Mouse (Mus musculus): ENCODE results near the gene Gpd2. TPM values are rescaled to one million over a fixed set of nuclear protein-coding genes. Genes with fewer than 3 reads are reported as not detected.

Gpd2 gene
- polyA plus RNA-seq, 1 experiment from 2014 or later: 32.7 TPM

- ATAC-seq (ENCODE audit: insufficient read depth, low FRiP score, low read depth): no peak
- Histone ChIP-seq H3K36me3 (no peaks in the 10 kb centered on the region), H3K27ac (no peak overlapping the region), H3K4me3 (replicated peaks) (no peak overlapping the region), H3K9me3 (no peaks in the 10 kb centered on the region), H3K4me1 (no peaks in the 10 kb centered on the region), H3K4me2 (no peak overlapping the region), H3K9ac (no peak overlapping the region), H3K27me3 (replicated peaks) (no peaks in the 10 kb centered on the region)
- WGBS: 85% methylated on average over 3 of the region's 3 CpGs
Observed at GRCm38 (mm10) chr2:57362503-57362902, 125.1 kb downstream of the Gpd2 start.

GRCm38 (mm10) chr2:57374647-57375046, 137.2 kb downstream of the Gpd2 start:
- WGBS: 47% methylated on average over 4 of the region's 4 CpGs

GRCm38 (mm10) chr2:57375138-57375837, 137.9 kb downstream of the Gpd2 start:
- Histone ChIP-seq H3K9ac (no peak overlapping the region), H3K4me1 (no peaks in the 10 kb centered on the region), H3K9me3 (no peaks in the 10 kb centered on the region), H3K36me3 (no peaks in the 10 kb centered on the region), H3K4me2 (no peak overlapping the region), H3K27ac (no peak overlapping the region), H3K27me3 (replicated peaks) (no peaks in the 10 kb centered on the region), H3K4me3 (replicated peaks) (no peak overlapping the region)
- 86% methylated on average over 7 of the region's 7 CpGs for WGBS
- no peak for ATAC-seq (ENCODE audit: insufficient read depth, low FRiP score, low read depth)

More at GRCm38 (mm10) chr2:57374647-57375046, 137.2 kb downstream of the Gpd2 start:
- Histone ChIP-seq H3K27ac (no peak overlapping the region), H3K36me3 (no peaks in the 10 kb centered on the region), H3K27me3 (replicated peaks) (no peaks in the 10 kb centered on the region), H3K4me2 (no peak overlapping the region), H3K9me3 (no peaks in the 10 kb centered on the region), H3K9ac (no peak overlapping the region), H3K4me1 (no peaks in the 10 kb centered on the region), H3K4me3 (replicated peaks) (no peak overlapping the region)
- no peak for ATAC-seq (ENCODE audit: insufficient read depth, low FRiP score, low read depth)

DNA sequence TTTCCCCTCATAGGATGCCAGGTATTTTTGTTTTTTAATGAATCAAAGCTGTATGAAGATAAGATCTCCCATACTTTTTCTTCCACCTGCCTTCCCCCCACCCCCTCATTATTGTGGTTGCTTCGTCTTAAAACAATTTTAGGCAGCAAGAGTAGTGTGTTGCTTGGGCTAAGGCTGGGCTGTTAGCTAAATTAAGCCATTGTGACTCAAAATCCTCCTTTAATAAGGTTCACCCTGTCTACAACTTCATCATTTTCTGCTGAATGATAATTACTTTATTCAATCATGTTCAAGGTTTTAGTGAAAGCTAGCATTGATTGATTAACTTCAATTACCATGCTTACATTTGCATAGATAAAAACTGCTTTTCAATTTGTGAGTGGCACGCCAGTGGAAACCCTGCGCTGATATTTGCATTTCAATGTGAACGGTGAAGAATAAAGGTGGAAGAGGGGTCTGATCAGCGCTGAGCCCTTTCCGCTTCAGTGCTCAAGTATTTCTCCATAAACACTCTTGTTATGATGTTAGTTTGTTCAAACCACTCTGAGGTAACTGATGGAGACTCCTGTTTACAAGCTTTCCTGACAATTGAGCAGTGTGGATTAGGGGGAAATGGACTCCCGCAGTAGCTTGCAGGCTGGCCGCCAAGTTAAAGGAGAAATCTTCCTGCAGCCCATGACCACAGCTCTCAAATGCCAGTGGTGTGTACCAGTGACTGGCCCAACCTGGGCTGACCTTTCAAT, 140.9 kb downstream of the Gpd2 start:
- Histone ChIP-seq H3K4me2 (no peak overlapping the region), H3K27me3 (replicated peaks) (no peaks in the 10 kb centered on the region), H3K36me3 (no peaks in the 10 kb centered on the region), H3K9me3 (no peaks in the 10 kb centered on the region), H3K4me1 (no peaks in the 10 kb centered on the region), H3K4me3 (replicated peaks) (no peak overlapping the region), H3K9ac (no peak overlapping the region), H3K27ac (no peak overlapping the region)
- 28% methylated on average over 8 of the region's 8 CpGs for WGBS
- no peak for ATAC-seq (ENCODE audit: insufficient read depth, low FRiP score, low read depth)

- Histone ChIP-seq H3K27me3 (replicated peaks) (no peaks in the 10 kb centered on the region), H3K9me3 (no peaks in the 10 kb centered on the region), H3K4me1 (no peaks in the 10 kb centered on the region), H3K9ac (no peak overlapping the region), H3K36me3 (no peaks in the 10 kb centered on the region), H3K27ac (no peak overlapping the region), H3K4me3 (replicated peaks) (no peak overlapping the region), H3K4me2 (no peak overlapping the region)
- WGBS: 92% methylated on average over 2 of the region's 2 CpGs
- no peak for ATAC-seq (ENCODE audit: insufficient read depth, low FRiP score, low read depth)
Observed at GRCm38 (mm10) chr2:57384625-57385024, 147.2 kb downstream of the Gpd2 start.

DNA sequence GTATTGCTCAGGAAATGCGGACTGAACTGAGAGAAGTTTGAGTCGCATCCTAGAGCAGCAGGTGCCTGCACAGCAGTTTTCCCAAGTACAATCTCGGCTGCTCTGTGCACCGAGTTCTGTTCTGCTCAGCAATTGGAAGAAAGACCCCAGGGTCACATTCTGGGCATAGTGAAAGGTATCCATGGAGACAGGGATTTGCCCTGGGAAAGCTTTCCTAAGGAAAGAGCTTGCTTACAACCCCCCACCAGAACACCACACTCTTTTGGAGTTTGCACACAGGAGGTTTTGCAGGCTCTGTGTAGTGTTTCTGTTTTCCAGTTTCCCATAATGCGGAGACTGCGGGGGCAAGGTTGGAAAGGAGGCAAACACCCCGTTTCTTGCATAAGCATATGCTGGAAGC, 150.4 kb downstream of the Gpd2 start:
- no peaks in the 10 kb centered on the region for H3K36me3 ChIP-seq
- H3K27me3 ChIP-seq (replicated peaks): no peaks in the 10 kb centered on the region
- H3K4me3 ChIP-seq (replicated peaks): no peak overlapping the region
- H3K4me1 ChIP-seq: no peaks in the 10 kb centered on the region
- no peak for ATAC-seq (ENCODE audit: insufficient read depth, low FRiP score, low read depth)
- H3K9me3 ChIP-seq: no peaks in the 10 kb centered on the region
- H3K27ac ChIP-seq: no peak overlapping the region
- H3K9ac ChIP-seq: no peak overlapping the region
- 38% methylated on average over 7 of the region's 7 CpGs for WGBS
- H3K4me2 ChIP-seq: no peak overlapping the region

DNA sequence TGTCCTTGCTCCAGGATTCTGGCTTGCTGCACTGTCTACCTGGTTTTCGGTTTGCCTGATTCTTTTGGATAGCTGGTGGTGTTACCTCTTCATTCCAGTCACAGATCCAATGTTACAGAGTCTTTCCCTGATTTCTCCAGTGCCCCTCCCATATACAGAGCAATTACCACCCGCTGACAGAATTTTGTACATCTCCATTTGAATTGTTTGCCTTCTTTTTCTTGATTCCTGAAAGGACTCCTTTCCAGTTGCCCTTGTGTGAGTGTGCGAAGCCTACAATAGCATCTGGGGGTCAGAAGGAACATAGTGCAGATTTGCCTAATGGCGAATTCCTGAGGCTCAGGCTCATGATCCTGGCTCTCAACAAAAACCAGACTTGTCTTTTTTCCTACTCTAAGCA, 157.6 kb downstream of the Gpd2 start:
- Histone ChIP-seq H3K9me3 (no peaks in the 10 kb centered on the region), H3K4me3 (replicated peaks) (no peak overlapping the region), H3K4me1 (no peaks in the 10 kb centered on the region), H3K27me3 (replicated peaks) (no peaks in the 10 kb centered on the region), H3K4me2 (no peak overlapping the region), H3K9ac (no peak overlapping the region), H3K27ac (no peak overlapping the region), H3K36me3 (no peaks in the 10 kb centered on the region)
- 89% methylated on average over 4 of the region's 4 CpGs for WGBS
- no peak for ATAC-seq (ENCODE audit: insufficient read depth, low FRiP score, low read depth)

DNA sequence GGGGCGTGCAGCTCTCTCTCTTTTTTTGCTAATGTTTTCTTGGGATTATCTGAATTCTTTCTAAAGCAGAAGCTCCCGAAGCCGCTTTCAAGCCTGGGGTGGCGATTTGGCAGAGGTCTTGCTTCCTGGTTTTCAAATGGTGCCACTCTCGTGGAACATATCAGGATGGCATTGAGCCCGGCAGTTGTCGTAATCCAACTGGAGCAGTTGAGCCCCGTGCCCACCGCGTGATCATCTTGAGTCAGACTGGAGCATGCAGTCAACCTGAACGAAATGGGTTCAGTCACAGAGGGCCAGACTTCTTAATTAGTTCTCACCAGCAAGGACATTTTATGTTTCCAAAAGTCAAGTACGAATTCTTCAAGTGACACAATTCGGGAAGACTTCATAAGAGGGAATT, 158.6 kb downstream of the Gpd2 start:
- no peak for ATAC-seq (ENCODE audit: insufficient read depth, low FRiP score, low read depth)
- no peak overlapping the region for H3K4me2 ChIP-seq
- no peak overlapping the region for H3K4me3 ChIP-seq (replicated peaks)
- no peaks in the 10 kb centered on the region for H3K27me3 ChIP-seq (replicated peaks)
- no peaks in the 10 kb centered on the region for H3K9me3 ChIP-seq
- no peaks in the 10 kb centered on the region for H3K4me1 ChIP-seq
- H3K36me3 ChIP-seq: no peaks in the 10 kb centered on the region
- H3K9ac ChIP-seq: no peak overlapping the region
- 91% methylated on average over 13 of the region's 13 CpGs for WGBS
- no peak overlapping the region for H3K27ac ChIP-seq

- Histone ChIP-seq H3K4me2 (no peak overlapping the region), H3K36me3 (no peaks in the 10 kb centered on the region), H3K9ac (no peak overlapping the region), H3K27me3 (replicated peaks) (no peaks in the 10 kb centered on the region), H3K9me3 (no peaks in the 10 kb centered on the region), H3K4me1 (no peaks in the 10 kb centered on the region), H3K27ac (no peak overlapping the region), H3K4me3 (replicated peaks) (no peak overlapping the region)
- WGBS: 91% methylated on average over 3 of the region's 3 CpGs
- ATAC-seq (ENCODE audit: insufficient read depth, low FRiP score, low read depth): no peak
Observed at GRCm38 (mm10) chr2:57397727-57398126, 160.3 kb downstream of the Gpd2 start.

GRCm38 (mm10) chr2:57407414-57408019, 170.1 kb downstream of the Gpd2 start:
- Histone ChIP-seq H3K4me2 (no peak overlapping the region), H3K36me3 (no peaks in the 10 kb centered on the region), H3K9me3 (no peaks in the 10 kb centered on the region), H3K27ac (no peak overlapping the region), H3K9ac (no peak overlapping the region), H3K4me3 (replicated peaks) (no peak overlapping the region), H3K27me3 (replicated peaks) (no peaks in the 10 kb centered on the region), H3K4me1 (no peaks in the 10 kb centered on the region)
- no peak for ATAC-seq (ENCODE audit: insufficient read depth, low FRiP score, low read depth)
- 73% methylated on average over 4 of the region's 4 CpGs for whole genome bisulfite sequencing

- H3K36me3 ChIP-seq: no peaks in the 10 kb centered on the region
- no peak for ATAC-seq (ENCODE audit: insufficient read depth, low FRiP score, low read depth)
- no peak overlapping the region for H3K27ac ChIP-seq
- no peaks in the 10 kb centered on the region for H3K9me3 ChIP-seq
- no peak overlapping the region for H3K9ac ChIP-seq
- no peak overlapping the region for H3K4me3 ChIP-seq (replicated peaks)
- no peaks in the 10 kb centered on the region for H3K4me1 ChIP-seq
- WGBS: 82% methylated on average over 4 of the region's 4 CpGs
- H3K4me2 ChIP-seq: no peak overlapping the region
- no peaks in the 10 kb centered on the region for H3K27me3 ChIP-seq (replicated peaks)
Observed at GRCm38 (mm10) chr2:57408413-57408812, 171.0 kb downstream of the Gpd2 start.

DNA sequence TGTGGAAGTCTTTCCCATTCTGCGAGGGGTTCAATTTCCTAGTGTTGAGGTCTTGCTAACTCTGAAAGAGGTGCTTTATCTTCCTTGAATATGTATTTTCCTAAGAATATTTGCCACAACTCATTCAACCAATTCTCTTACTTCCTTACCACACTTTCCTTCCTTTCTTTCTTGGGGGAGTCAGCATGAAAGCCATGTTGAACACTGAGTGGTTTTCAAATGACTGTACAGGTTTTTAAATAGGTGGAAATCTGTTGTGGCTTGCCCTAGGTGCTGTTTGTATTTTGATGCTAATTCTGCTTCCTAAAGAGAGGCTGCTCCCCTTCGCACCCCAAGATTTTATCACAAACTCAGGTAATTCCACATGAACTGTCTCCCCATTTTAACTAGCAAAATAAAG, 174.1 kb downstream of the Gpd2 start:
- Histone ChIP-seq H3K9me3 (no peaks in the 10 kb centered on the region), H3K4me1 (no peaks in the 10 kb centered on the region), H3K9ac (no peak overlapping the region), H3K4me3 (replicated peaks) (no peak overlapping the region), H3K27me3 (replicated peaks) (no peaks in the 10 kb centered on the region), H3K27ac (no peak overlapping the region), H3K36me3 (no peaks in the 10 kb centered on the region), H3K4me2 (no peak overlapping the region)
- WGBS: 89% methylated on average over 2 of the region's 2 CpGs
- no peak for ATAC-seq (ENCODE audit: insufficient read depth, low FRiP score, low read depth)

All from stomach, embryonic 15.5 days (tissue).